Mouse (Mus musculus) neutrophil, adult 5-6 weeks (primary cell): ENCODE measurements around the gene Zfp563. TPM values are rescaled to one million over a fixed set of nuclear protein-coding genes. Genes with fewer than 3 reads are reported as not detected.

Source experiments
- ATAC-seq: fragments of 151-379, 151-347 bp; 2 replicates; pipeline ENCODE4 v1.8.0; 2017; ENCODE audit warnings: mild to moderate bottlenecking, moderate TSS enrichment; ENCODE audit not compliant: insufficient number of reproducible peaks, poor library complexity, low FRiP score, severe bottlenecking; ENCODE audit errors: extremely low read depth
- total RNA-seq: library from RNA; stranded (forward); fragments of 200-1000 nt; gene quantifications from 2 replicates; pipeline ENCODE4 v1.2.3, GENCODE M21; 2017

Gene Zfp563
- 3.2 and 4.2 TPM in 2 replicates for total RNA-seq

DNA sequence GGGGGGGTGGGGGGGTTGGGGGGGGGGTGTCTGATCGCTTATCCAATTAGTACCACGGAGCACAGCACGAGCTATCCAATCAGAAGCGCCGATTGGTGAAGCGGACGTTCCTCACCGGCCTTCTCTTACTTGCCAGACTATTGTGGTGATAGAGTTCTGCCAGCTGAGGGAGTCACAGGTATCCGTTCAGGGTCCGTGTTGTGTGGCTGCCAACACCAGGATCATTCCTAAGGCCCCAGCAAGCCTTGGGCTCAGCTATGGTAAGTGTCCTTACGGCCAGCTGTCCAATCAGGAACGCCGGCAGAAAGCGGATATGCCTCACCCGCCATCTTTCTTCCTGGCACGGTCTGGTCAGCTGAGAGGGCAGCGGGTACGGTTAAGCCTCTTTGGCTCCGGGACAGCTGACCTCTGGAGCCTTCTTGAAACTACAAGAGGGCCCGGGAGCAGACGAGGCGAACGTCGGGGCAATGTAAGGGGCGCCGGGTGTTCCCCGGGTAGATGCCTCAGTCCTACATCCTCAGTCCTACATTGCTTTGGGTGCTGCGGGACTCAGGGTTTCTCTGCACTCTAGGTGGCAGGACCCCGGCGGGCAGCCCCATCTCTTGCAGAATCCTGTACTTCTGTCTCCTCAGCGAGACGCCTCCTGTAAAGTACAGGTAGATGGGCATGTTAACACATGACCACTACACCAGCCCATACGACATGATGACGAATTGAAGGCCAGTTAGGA lies at the start of gene Zfp563:
Gene Zfp563 (plus strand): TSS at position 91 of the 730 bp plus-strand sequence.
- peak; percentile 89 for ATAC-seq

DNA sequence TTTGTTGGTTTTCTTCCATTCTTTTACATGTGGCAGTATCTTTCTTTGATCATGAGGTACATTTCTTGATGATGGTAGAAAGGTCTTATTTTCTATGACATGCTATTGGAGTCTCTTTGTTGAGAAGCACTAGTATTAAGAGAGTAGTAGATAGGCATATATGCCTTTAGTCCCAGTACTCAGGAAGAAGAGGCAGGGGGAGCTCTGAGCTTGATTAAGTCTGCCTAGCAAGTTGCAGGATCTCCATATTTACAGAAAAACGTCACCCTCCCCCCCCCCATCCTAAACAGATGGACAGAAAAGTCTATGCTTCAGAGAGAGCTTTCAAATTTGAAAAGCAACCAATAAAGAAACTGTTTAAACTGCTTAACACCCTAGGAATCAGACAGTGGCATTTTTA lies 30.3 kb upstream of the Zfp563 start:
- no peak for ATAC-seq

DNA sequence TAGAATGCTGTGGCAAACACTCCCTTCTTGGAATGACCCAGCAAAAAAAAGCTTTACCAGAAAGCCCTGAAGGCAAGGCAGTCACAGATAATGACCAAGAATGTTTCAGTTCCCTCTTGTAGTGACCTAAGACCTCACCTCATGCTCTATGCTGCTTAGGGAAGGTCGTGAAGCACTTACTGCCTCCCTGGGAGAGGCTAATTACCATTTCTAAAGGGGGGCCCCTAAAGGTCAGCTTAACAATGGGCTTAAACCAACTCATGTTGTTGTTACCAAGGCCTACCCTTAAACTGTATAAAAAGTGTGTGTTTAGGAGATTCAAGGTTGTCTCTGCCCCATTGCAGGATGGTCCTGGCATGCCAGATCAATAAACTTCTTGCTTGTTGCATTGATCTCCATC lies 26.1 kb upstream of the Zfp563 start:
- ATAC-seq, result no peak

DNA sequence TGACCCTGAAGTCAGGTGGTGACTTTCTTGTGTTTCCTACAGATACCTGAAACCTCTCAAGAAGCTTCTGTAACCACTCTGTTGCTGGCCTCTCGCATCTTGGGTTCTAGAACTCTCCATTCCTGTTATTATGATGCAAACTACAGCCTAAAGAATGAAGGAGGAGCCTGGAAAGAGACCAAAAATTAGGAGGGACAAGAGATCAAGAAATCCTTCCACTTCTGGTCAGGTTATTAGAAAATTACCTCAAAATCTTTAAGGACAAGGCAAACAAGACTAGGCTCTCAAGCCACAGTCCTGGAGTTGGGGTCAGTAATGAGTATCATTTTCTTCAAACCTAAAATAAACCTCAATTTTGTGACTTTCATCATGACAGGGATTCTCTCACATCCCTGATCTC lies 21.2 kb upstream of the Zfp563 start, which contains the start of gene 4921501E09Rik:
Gene 4921501E09Rik (minus strand): TSS at position 101 of the 400 bp plus-strand sequence.
- ATAC-seq, result no peak

DNA sequence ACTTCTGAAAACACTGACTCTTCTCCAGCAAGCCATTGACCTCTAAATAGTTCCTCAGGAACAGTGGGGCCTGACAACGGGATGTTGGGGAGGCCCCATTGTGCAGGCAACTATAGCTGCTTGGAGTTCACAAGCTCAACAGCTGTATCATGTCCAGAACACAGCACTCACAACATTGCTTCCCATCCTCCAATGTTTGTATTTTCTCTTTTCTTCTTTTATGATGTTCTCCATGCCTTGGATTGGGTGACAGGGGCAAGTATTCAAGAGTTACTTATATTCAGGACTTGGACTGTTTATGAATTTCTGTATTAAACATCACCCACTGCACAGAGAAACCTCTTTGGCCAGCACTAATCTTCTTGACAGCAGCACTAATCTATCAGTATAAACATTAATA lies 2.5 kb downstream of the Zfp563 start:
- no peak for ATAC-seq

DNA sequence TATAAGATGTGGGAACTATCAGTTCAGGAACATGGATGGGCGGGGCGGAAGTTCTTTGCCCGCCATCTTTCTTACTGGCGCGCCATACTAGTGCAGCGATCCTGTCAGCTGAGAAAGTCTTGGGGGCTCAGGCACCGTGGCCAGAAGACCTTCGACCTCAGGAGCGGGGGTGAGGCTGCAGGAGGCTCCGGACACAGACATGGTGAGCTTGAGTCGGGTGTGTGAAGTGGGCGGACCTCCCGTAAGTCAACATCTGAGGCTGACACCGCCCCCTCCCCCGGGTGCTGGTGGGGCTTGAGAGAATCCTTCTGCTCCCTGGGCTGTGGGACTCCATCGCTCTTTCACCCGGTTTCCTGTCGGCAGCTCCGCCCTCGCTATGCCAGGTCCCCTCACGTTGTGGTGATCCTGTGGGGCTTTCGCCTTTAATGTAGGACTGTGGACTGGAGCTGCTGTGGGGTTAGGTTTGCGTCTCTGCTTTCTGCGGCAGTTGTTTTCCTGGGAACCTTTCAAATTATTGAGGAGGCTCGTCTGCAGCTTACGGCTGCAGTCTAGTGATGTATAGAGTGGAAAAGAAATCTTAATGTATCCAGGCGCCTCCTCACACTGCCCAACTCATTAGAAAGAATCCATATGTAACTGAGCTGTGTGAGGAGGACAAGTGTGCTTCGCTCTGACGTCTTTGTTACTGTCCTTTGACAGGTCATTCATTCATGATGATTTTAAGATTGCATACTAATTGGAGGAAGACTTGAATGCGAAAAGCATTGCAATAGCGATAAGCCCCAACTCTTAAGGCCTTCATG lies 3.5 kb downstream of the Zfp563 start:
- ATAC-seq, result no peak; the same call in 1 of the 2 replicates

DNA sequence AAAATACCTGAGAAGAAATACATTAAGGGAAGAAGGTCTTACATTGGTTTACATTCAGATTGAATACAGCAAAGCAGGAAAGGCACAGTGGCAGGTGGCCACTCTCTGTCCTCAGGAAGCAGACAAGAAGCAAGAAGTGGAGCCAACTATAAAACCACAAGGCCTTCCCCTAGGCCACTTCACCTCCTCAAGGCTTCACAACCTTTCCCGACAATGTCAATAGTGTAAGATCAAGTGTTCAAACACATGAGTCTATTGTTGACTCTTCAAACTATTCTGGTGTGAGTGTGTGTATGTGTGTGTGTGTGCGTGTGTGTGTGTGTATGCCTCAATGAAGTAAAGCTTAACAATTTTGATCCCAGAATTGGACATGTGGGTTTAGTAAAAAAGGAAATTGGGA lies 8.3 kb downstream of the Zfp563 start:
- ATAC-seq, result no peak

DNA sequence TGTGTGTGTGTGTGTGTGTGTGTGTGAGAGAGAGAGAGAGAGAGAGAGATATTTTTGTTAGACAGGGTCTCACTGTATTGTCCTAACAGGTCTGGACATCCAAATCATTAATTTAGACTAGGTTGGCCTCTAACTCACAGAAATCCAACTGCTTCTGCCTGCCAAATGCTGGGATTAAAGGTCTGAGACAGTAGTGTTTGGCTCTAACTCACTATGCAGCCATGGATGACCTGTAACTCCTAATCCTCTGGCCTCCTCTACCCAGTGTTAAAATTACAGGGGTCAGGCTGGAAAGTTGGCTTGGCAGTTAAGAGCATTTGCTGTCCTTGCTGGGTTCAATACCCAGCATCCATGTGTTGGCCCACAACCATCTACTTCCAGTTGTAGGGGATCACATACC lies 35.4 kb downstream of the Zfp563 start:
- ATAC-seq, result no peak

DNA sequence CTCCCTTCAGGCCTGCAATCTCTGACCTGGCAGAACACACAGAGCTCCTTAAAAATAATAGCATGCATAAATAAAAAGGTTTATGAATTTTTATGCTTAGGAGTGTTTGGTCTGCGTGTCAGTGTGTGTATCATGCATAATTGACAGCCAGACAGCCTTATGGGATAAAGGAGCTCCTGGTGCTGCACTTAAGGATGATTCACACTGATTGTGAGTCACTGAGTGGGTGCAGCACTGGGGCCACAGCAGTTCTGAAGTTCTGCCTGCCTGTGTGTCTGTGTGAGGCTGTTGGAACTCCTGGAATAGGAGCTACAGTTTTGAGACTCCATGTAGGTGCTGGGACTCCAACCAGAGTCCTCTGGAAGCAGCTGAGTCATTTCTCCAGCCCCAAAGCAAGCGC lies 37.1 kb downstream of the Zfp563 start:
- no peak for ATAC-seq

DNA sequence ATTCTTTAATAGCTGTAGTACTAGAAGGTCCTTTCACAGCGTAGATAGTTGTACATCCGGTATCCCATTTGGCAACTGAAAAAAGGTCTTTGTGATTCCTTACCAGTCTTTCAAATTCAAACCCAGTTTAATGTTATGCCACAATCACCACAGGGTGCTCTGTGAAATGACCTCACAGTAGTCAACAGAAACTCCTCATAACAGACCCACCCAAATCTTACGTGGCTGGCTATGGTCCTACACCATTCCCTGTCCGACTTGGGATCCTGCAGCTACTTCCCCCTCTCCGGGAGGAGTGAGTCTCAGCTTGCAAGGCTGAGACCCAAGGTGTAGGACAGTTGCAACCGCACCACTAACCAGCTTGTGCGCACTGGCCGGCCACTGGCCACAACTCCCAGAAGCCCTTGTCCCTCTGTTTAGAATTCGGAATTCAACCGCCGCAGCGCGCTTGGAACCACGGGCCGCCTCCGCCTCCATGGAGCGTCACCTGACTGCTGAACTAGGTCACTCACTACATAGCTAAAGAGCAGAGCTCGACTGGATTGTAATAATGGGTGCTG lies 50.2 kb downstream of the Zfp563 start, which contains the start of gene Morc2b:
Gene Morc2b (minus strand): TSS at position 423 of the 560 bp plus-strand sequence.
- no peak for ATAC-seq

Other genes with a start within 250 kb of the Zfp563 start
- 5.4 and 6.1 TPM in 2 replicates for gene Zfp870, start 197.7 kb upstream of the Zfp563 start, total RNA-seq
- not detected in 2 replicates for gene Cyp4f14, start 172.0 kb upstream of the Zfp563 start, total RNA-seq
- gene Cyp4f13, start 141.9 kb upstream of the Zfp563 start, total RNA-seq, result 29.6 and 36.0 TPM in 2 replicates
- gene Zfp472, start 123.5 kb upstream of the Zfp563 start, total RNA-seq, result 15.1 and 15.5 TPM in 2 replicates
- 20.5 and 28.3 TPM in 2 replicates for gene Zfp952, start 96.2 kb upstream of the Zfp563 start, total RNA-seq
- gene Zfp763, start 55.9 kb upstream of the Zfp563 start, total RNA-seq, result 4.2 and 5.3 TPM in 2 replicates
- not detected in 2 replicates for gene 4921501E09Rik, start 21.3 kb upstream of the Zfp563 start, total RNA-seq
- not detected in 2 replicates for gene Morc2b, start 50.4 kb downstream of the Zfp563 start, total RNA-seq
- not detected in 2 replicates for gene Olfr55, start 79.1 kb downstream of the Zfp563 start, total RNA-seq
- not detected in 2 replicates for gene Olfr239, start 102.0 kb downstream of the Zfp563 start, total RNA-seq
- gene Olfr1564, start 132.4 kb downstream of the Zfp563 start, total RNA-seq, result not detected in 2 replicates
- gene Zfp955a, start 165.8 kb downstream of the Zfp563 start, total RNA-seq, result 7.2 and 9.3 TPM in 2 replicates
- not detected in 2 replicates for gene Olfr63, start 175.4 kb downstream of the Zfp563 start, total RNA-seq
- 5.1 and 7.6 TPM in 2 replicates for gene Zfp955b, start 200.2 kb downstream of the Zfp563 start, total RNA-seq